Mouse (Mus musculus) liver, embryonic 16.5 days (tissue): ENCODE data around the gene Gm12830. TPM values are rescaled to one million over a fixed set of nuclear protein-coding genes. Genes with fewer than 3 reads are reported as not detected.

ENCODE experiments used
- ATAC-seq: fragments of 200-750 bp; cut with Nextera tagmentation; 2 replicates; pipeline ENCODE4 v1.8.0; 2017; ENCODE audit warnings: low read depth, mild to moderate bottlenecking, moderate number of reproducible peaks, moderate library complexity
- H3K27ac ChIP-seq: fragments of 300-500 bp; sonication (generic); 2 replicates; pipeline ENCODE4 v1.5.1; 2014; ENCODE audit warnings: mild to moderate bottlenecking, low read length
- H3K27me3 ChIP-seq: fragments of 300-500 bp; sonication (generic); 2 replicates; pipeline ENCODE4 v1.6.1; 2014; ENCODE audit warnings: low read depth, low read length, mixed read lengths; ENCODE audit not compliant: control insufficient read depth, insufficient read depth
- H3K36me3 ChIP-seq: fragments of 300-500 bp; sonication (generic); 2 replicates; pipeline ENCODE4 v1.6.1; 2014; ENCODE audit warnings: mild to moderate bottlenecking; ENCODE audit not compliant: control insufficient read depth, insufficient read depth
- H3K4me1 ChIP-seq: fragments of 300-500 bp; sonication (generic); 2 replicates; pipeline ENCODE4 v1.6.1; 2014; ENCODE audit warnings: low read depth, low read length, mixed read lengths; ENCODE audit not compliant: control insufficient read depth
- H3K4me2 ChIP-seq: fragments of 300-500 bp; sonication (generic); 2 replicates; pipeline ENCODE4 v1.6.1; 2014; ENCODE audit warnings: low read depth, low read length, mixed read lengths
- H3K4me3 ChIP-seq: fragments of 300-500 bp; sonication (generic); 2 replicates; pipeline ENCODE4 v1.5.1; 2014; ENCODE audit warnings: low read depth, mild to moderate bottlenecking, low read length
- H3K9ac ChIP-seq: fragments of 300-500 bp; sonication (generic); 2 replicates; pipeline ENCODE4 v1.6.1; 2014; ENCODE audit warnings: low read depth, low read length
- H3K9me3 ChIP-seq: fragments of 300-500 bp; sonication (generic); replicated peaks from 2 replicates; pipeline ENCODE4 v1.6.1; 2016; ENCODE audit warnings: low read length; ENCODE audit not compliant: control insufficient read depth
- WGBS: fragments of 180-500 bp; shearing (Covaris S2); extraction: QIAGEN DNeasy Blood & Tissue Kit; methylation state at CpG from one replicate; pipeline ENCODE4 v1.1.7; 2014; ENCODE audit not compliant: insufficient replicate concordance; 5-methylcytosine and 5-hydroxymethylcytosine counted together
- polyA plus RNA-seq: library from polyadenylated mRNA; unstranded; fragments of >200 nt; fragmentation: Nextera tagmentation; extraction: Ambion mirVana; gene quantifications from 2 replicates; pipeline ENCODE4 v1.2.1, GENCODE M21; 2015

Gene Gm12830
- polyA plus RNA-seq, 1 experiment from 2014 or later: not detected

GRCm38 (mm10) chr4:114869765-114870490 lies 48.4 kb downstream of the Gm12830 start:
- Histone ChIP-seq H3K36me3 (no peaks in the 10 kb centered on the region), H3K9me3 (no peaks in the 10 kb centered on the region), H3K4me1 (peaks cover 6% of the 10 kb centered on the region; the same call in 1 of the 2 replicates), H3K9ac (no peak overlapping the region), H3K27ac (no peak overlapping the region), H3K27me3 (peaks cover 4% of the 10 kb centered on the region; the same call in 1 of the 2 replicates), H3K4me3 (no peak overlapping the region), H3K4me2 (no peak overlapping the region)
- 54% methylated on average over 11 of the region's 11 CpGs for WGBS
- ATAC-seq: peak; percentile 96

GRCm38 (mm10) chr4:114876441-114876972 lies 55.0 kb downstream of the Gm12830 start:
- Histone ChIP-seq H3K36me3 (no peaks in the 10 kb centered on the region), H3K4me1 (no peaks in the 10 kb centered on the region), H3K27me3 (peaks cover 4% of the 10 kb centered on the region; the same call in 1 of the 2 replicates), H3K4me2 (no peak overlapping the region), H3K4me3 (no peak overlapping the region), H3K27ac (no peak overlapping the region), H3K9ac (no peak overlapping the region), H3K9me3 (no peaks in the 10 kb centered on the region)
- WGBS: 33% methylated on average over 8 of the region's 8 CpGs
- no peak for ATAC-seq

- no peaks in the 10 kb centered on the region for H3K4me1 ChIP-seq
- no peak overlapping the region for H3K4me3 ChIP-seq
- no peak overlapping the region for H3K9ac ChIP-seq
- WGBS: 62% methylated on average over 1 of the region's 1 CpGs
- H3K36me3 ChIP-seq: no peaks in the 10 kb centered on the region
- no peak overlapping the region for H3K27ac ChIP-seq
- H3K4me2 ChIP-seq: no peak overlapping the region
- ATAC-seq: no peak
- no peaks in the 10 kb centered on the region for H3K9me3 ChIP-seq
- peaks cover 5% of the 10 kb centered on the region; the same call in 1 of the 2 replicates for H3K27me3 ChIP-seq
Measured at GRCm38 (mm10) chr4:114882232-114882631, 60.7 kb downstream of the Gm12830 start.

DNA sequence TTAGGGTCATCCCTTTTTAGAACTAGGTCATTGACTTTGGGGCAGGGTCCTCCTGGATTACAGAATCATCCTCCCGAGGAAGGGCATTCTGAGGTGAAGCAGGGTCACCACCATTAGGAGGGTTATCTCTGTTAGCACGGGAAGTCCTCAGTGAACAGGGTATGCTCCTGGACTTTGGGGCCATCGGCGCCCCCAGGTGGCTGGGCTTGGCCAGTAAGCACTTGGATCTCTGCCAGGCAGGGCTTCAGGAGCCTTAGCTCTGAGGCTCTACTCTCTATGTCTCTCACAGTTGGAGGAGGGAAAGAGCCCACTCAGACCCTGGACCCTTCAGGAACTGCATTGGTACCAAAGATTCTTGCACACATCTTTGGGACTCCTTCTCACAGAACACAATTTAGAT lies 76.3 kb downstream of the Gm12830 start:
- H3K27me3 ChIP-seq: peaks cover 60% of the 10 kb centered on the region
- no peaks in the 10 kb centered on the region for H3K4me1 ChIP-seq
- no peak overlapping the region for H3K9ac ChIP-seq
- 6% methylated on average over 4 of the region's 4 CpGs for WGBS
- H3K36me3 ChIP-seq: no peaks in the 10 kb centered on the region
- no peak overlapping the region for H3K4me2 ChIP-seq
- ATAC-seq: no peak
- H3K27ac ChIP-seq: no peak overlapping the region
- no peak overlapping the region for H3K4me3 ChIP-seq
- H3K9me3 ChIP-seq: no peaks in the 10 kb centered on the region

DNA sequence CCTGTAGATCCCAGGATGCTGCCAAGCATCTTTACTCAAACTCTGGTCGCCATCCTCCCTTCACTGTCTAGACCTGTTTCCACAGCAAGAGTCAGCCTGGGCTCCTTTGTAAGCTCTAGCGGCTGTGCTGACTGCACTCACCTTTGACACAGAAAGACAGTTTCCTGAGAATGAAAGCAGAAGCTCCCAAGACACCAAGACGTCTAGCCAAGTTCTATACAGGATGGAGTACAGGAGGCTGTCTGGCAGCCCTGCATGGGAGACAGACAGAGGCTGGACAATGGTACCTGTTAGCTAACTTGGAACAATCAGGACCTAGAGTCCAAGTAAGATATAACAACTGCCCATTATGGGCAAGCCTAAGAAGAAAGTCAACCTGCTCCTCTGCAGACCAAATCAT lies 78.4 kb downstream of the Gm12830 start:
- H3K9ac ChIP-seq: no peak overlapping the region
- no peak overlapping the region for H3K4me2 ChIP-seq
- 7% methylated on average over 3 of the region's 3 CpGs for WGBS
- no peak overlapping the region for H3K27ac ChIP-seq
- peaks cover 81% of the 10 kb centered on the region for H3K27me3 ChIP-seq
- no peak for ATAC-seq
- no peak overlapping the region for H3K4me3 ChIP-seq
- H3K4me1 ChIP-seq: no peaks in the 10 kb centered on the region
- no peaks in the 10 kb centered on the region for H3K36me3 ChIP-seq
- H3K9me3 ChIP-seq: no peaks in the 10 kb centered on the region

- Histone ChIP-seq H3K4me3 (no peak overlapping the region), H3K9me3 (no peaks in the 10 kb centered on the region), H3K4me2 (no peak overlapping the region), H3K27me3 (peaks cover 92% of the 10 kb centered on the region), H3K36me3 (no peaks in the 10 kb centered on the region), H3K4me1 (no peaks in the 10 kb centered on the region), H3K9ac (no peak overlapping the region), H3K27ac (no peak overlapping the region)
- WGBS: 4% methylated on average over 33 of the region's 33 CpGs
- ATAC-seq: no peak
Measured at GRCm38 (mm10) chr4:114900866-114901642, 79.5 kb downstream of the Gm12830 start.

DNA sequence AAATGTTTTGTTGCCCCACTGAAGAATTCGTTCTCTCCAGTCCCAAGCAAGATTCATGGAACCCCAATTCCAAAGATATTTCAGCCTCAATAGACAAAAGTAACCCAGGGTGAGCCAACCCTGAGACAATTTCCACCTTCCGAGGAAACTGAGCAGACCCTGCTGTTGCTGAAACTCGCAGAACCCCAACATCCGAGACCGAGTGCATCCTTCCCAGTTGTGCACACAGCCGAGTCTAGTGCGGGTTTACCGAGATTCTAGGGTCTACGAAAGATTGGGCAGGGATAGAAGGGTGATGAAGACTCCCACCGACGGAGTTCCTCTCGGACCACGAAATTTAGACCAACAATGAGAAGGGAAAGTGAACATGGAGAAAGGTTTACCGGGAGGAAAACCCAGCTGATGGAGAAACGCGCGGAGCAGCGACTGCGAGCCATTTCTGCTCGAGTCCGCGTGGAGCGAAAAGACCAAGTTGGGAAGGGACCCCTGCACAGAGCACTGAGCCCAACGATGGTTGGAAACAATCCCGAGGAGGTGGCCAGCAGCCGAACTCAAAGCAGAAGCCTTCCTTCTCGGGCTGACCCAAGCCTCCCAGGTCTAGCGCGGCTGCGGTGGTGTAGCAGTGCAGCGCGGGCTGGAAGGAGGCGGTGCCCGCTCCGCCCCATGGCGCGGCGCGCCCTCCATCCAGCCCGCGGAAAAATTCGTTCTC lies 80.3 kb downstream of the Gm12830 start:
- H3K27ac ChIP-seq: no peak overlapping the region
- H3K9me3 ChIP-seq: no peaks in the 10 kb centered on the region
- no peak overlapping the region for H3K4me2 ChIP-seq
- H3K4me1 ChIP-seq: no peaks in the 10 kb centered on the region
- H3K4me3 ChIP-seq: no peak overlapping the region
- WGBS: 1% methylated on average over 42 of the region's 42 CpGs
- ATAC-seq: no peak
- peaks cover 96% of the 10 kb centered on the region for H3K27me3 ChIP-seq
- no peak overlapping the region for H3K9ac ChIP-seq
- H3K36me3 ChIP-seq: no peaks in the 10 kb centered on the region

DNA sequence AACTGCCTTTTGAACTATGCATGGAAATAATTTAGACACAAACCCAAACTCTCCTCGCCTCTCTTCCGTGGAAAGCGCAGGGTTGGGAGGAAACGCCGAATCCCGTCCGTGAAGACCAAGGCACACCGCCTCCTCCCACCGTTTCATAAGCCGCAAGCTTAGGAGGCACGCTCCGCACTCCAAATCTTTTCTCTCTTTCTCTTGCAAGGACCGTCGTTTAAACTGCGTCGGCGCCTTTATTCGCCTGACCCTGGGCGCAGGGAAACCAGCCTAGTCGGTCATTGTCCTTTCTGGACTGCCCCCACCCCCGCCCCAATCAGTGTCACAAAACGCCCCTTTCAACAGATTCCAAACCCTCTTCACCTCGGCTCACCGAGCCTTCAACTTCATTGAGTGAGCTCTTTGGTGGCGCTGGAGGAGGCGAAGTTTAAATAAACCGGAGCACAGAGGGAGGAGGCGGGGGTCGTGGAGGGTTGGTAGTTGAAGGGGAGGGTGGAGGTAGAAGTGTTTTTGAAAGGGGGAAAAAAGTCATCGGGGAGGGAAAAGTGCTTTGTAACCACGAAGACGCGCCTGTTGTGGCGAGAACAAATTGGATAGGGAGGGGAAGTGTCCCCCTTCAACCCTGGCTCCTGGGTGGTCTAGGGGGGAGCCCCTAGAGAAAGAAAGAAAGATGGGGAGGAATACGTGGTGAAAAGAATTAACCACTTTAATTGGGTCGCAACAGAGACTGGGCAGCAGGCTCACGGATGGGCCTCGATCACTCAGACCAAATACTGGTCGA lies 81.3 kb downstream of the Gm12830 start:
- no peak overlapping the region for H3K4me3 ChIP-seq
- no peak for ATAC-seq
- peaks cover 99% of the 10 kb centered on the region for H3K27me3 ChIP-seq
- no peaks in the 10 kb centered on the region for H3K9me3 ChIP-seq
- H3K27ac ChIP-seq: no peak overlapping the region
- WGBS: 2% methylated on average over 39 of the region's 39 CpGs
- H3K4me2 ChIP-seq: no peak overlapping the region
- H3K4me1 ChIP-seq: no peaks in the 10 kb centered on the region; the same call in 1 of the 2 replicates
- no peaks in the 10 kb centered on the region for H3K36me3 ChIP-seq
- no peak overlapping the region for H3K9ac ChIP-seq
